Mouse (Mus musculus) intestine, embryonic 16.5 days (tissue): ENCODE data around the gene Aif1l. TPM values are rescaled to one million over a fixed set of nuclear protein-coding genes. Genes with fewer than 3 reads are reported as not detected.
A peak's percentile ranks its signal among the peaks of the same experiment; 100 is the strongest.
"Not testable (repeated sequence)": the region's sequence is repeated elsewhere in the genome, so short reads cannot be mapped to it uniquely, and the experiment has no call there.

Experiments
- ATAC-seq: fragments of 200-750 bp; cut with Nextera tagmentation; 2 replicates; pipeline ENCODE4 v1.8.0; 2017; ENCODE audit warnings: moderate TSS enrichment, moderate library complexity
- H3K27ac ChIP-seq: fragments of 300-500 bp; sonication (generic); 2 replicates; pipeline ENCODE4 v1.5.1; 2014; ENCODE audit warnings: mild to moderate bottlenecking, low read length
- H3K27me3 ChIP-seq: fragments of 300-500 bp; sonication (generic); replicated peaks from 2 replicates; pipeline ENCODE4 v1.6.1; 2014; ENCODE audit warnings: low read length, control low read depth, mixed read lengths; ENCODE audit not compliant: control insufficient read depth, insufficient read depth
- H3K36me3 ChIP-seq: fragments of 300-500 bp; sonication (generic); 2 replicates; pipeline ENCODE4 v1.6.1; 2014; ENCODE audit warnings: low read length, control low read depth; ENCODE audit not compliant: control insufficient read depth, insufficient read depth
- H3K4me1 ChIP-seq: fragments of 300-500 bp; sonication (generic); 2 replicates; pipeline ENCODE4 v1.6.1; 2014; ENCODE audit warnings: low read length, control low read depth, mixed read lengths; ENCODE audit not compliant: control insufficient read depth, insufficient read depth
- H3K4me2 ChIP-seq: fragments of 300-500 bp; sonication (generic); 2 replicates; pipeline ENCODE4 v1.6.1; 2014; ENCODE audit warnings: low read depth, low read length, control low read depth
- H3K4me3 ChIP-seq: fragments of 300-500 bp; sonication (generic); 2 replicates; pipeline ENCODE4 v1.5.1; 2014; ENCODE audit warnings: mild to moderate bottlenecking, low read length
- H3K9ac ChIP-seq: fragments of 300-500 bp; sonication (generic); 2 replicates; pipeline ENCODE4 v1.6.1; 2014; ENCODE audit warnings: low read depth, low read length
- H3K9me3 ChIP-seq: fragments of 300-500 bp; sonication (generic); 2 replicates; pipeline ENCODE4 v1.6.1; 2016; ENCODE audit warnings: low read length, control low read depth; ENCODE audit not compliant: control insufficient read depth
- WGBS: fragments of 180-500 bp; shearing (Covaris S2); extraction: QIAGEN DNeasy Blood & Tissue Kit; methylation state at CpG from one replicate; pipeline ENCODE4 v1.1.7; 2014; 5-methylcytosine and 5-hydroxymethylcytosine counted together
- polyA plus RNA-seq: library from polyadenylated mRNA; unstranded; fragments of >200 nt; fragmentation: Nextera tagmentation; extraction: Ambion mirVana; gene quantifications from 2 replicates; pipeline ENCODE4 v1.2.1, GENCODE M21; 2015

The Aif1l gene
- polyA plus RNA-seq, result 9.9 and 10.9 TPM in 2 replicates

GRCm38 (mm10) chr2:31950058-31950871, at the start of gene Aif1l:
Gene Aif1l, plus strand, starts transcription at chr2:31950139.
- WGBS, result under 1% methylated on average over 66 of the region's 66 CpGs
- Histone ChIP-seq H3K27ac (no peak within 1 kb of the TSS), H3K4me3 (peak within 1 kb of the TSS; percentile 73), H3K4me2 (peak within 1 kb of the TSS; percentile 99), H3K9ac (peak within 1 kb of the TSS; percentile 74), H3K4me1 (peaks cover 5% of the 10 kb centered on the region), H3K27me3 (peaks cover 6% of the 10 kb centered on the region; the same call in 1 of the 2 replicates), H3K36me3 (no peaks in the 10 kb centered on the region), H3K9me3 (no peaks in the 10 kb centered on the region)
- peak; percentile 53 for ATAC-seq

GRCm38 (mm10) chr2:31900932-31901331, 49.0 kb upstream of the Aif1l start:
- H3K36me3 ChIP-seq, result no peaks in the 10 kb centered on the region
- no peak for ATAC-seq
- no peak overlapping the region for H3K4me2 ChIP-seq
- no peaks in the 10 kb centered on the region for H3K27me3 ChIP-seq
- no peak overlapping the region for H3K9ac ChIP-seq
- no peaks in the 10 kb centered on the region for H3K9me3 ChIP-seq
- no peak overlapping the region for H3K4me3 ChIP-seq
- no peaks in the 10 kb centered on the region for H3K4me1 ChIP-seq
- WGBS, result 76% methylated on average over 4 of the region's 4 CpGs
- no peak overlapping the region for H3K27ac ChIP-seq

DNA sequence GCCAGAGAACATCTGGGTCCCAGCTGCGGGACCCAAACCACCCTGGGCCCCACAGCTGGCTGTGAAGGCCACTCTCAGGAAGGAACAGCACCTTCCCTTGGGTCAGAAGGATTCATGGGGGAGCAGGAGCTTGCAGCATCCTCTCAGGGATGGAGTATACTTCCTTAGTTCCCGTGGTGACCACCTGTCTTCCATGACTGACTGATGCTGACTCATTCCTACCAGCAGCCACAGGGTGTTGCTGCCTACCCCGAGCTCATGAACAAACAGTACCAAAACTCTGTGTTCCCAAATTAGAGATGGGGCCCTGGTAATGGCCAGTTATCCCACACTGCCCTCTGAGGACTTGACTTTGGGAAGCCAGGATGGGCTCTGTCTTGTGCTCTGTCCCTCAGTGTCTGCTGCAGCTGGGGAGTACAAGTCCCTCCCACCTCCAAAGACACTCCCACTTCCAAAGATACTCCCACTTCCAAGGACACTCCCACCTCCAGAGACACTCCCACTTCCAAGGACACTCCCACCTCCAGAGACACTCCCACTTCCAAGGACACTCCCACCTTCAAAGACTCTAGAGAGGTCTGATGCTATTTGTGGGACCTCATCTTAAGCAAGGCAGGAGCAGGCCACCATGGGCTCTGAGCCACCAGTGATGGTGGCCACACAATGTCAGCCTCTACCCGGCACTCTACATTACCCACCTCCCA, 48.1 kb upstream of the Aif1l start:
- no peaks in the 10 kb centered on the region for H3K4me1 ChIP-seq
- no peak overlapping the region for H3K9ac ChIP-seq
- H3K9me3 ChIP-seq, result no peaks in the 10 kb centered on the region
- no peak overlapping the region for H3K4me3 ChIP-seq
- H3K27ac ChIP-seq, result no peak overlapping the region
- H3K27me3 ChIP-seq, result no peaks in the 10 kb centered on the region
- H3K36me3 ChIP-seq, result no peaks in the 10 kb centered on the region
- WGBS, result 54% methylated on average over 4 of the region's 4 CpGs
- no peak overlapping the region for H3K4me2 ChIP-seq
- peak; percentile 47; the same call in 1 of the 2 replicates for ATAC-seq

GRCm38 (mm10) chr2:31904089-31904488, 45.9 kb upstream of the Aif1l start:
- no peak overlapping the region for H3K27ac ChIP-seq

GRCm38 (mm10) chr2:31904622-31905021, 45.3 kb upstream of the Aif1l start:
- H3K36me3 ChIP-seq, result no peaks in the 10 kb centered on the region
- no peak overlapping the region for H3K27ac ChIP-seq
- H3K9me3 ChIP-seq, result no peaks in the 10 kb centered on the region
- H3K9ac ChIP-seq, result no peak overlapping the region
- H3K4me3 ChIP-seq, result no peak overlapping the region
- no peaks in the 10 kb centered on the region for H3K4me1 ChIP-seq
- no peak for ATAC-seq
- no peaks in the 10 kb centered on the region for H3K27me3 ChIP-seq
- 16% methylated on average over 8 of the region's 8 CpGs for WGBS
- no peak overlapping the region for H3K4me2 ChIP-seq

More at GRCm38 (mm10) chr2:31904089-31904488, 45.9 kb upstream of the Aif1l start:
- no peak for ATAC-seq
- Histone ChIP-seq H3K9ac (no peak overlapping the region), H3K9me3 (no peaks in the 10 kb centered on the region), H3K4me1 (no peaks in the 10 kb centered on the region), H3K4me3 (no peak overlapping the region), H3K36me3 (no peaks in the 10 kb centered on the region), H3K27me3 (no peaks in the 10 kb centered on the region), H3K4me2 (no peak overlapping the region)
- 30% methylated on average over 6 of the region's 6 CpGs for WGBS

GRCm38 (mm10) chr2:31905682-31906081, 44.3 kb upstream of the Aif1l start:
- H3K36me3 ChIP-seq, result no peaks in the 10 kb centered on the region
- no peak overlapping the region for H3K4me2 ChIP-seq
- H3K27ac ChIP-seq, result no peak overlapping the region
- ATAC-seq, result peak; percentile 60
- H3K9ac ChIP-seq, result no peak overlapping the region
- no peaks in the 10 kb centered on the region for H3K27me3 ChIP-seq
- H3K9me3 ChIP-seq, result no peaks in the 10 kb centered on the region
- H3K4me3 ChIP-seq, result no peak overlapping the region
- no peaks in the 10 kb centered on the region for H3K4me1 ChIP-seq
- WGBS, result 37% methylated on average over 9 of the region's 9 CpGs

- no peak overlapping the region for H3K4me2 ChIP-seq
- H3K9me3 ChIP-seq, result no peaks in the 10 kb centered on the region
- no peak overlapping the region for H3K9ac ChIP-seq
- 61% methylated on average over 9 of the region's 9 CpGs for WGBS
- no peaks in the 10 kb centered on the region for H3K4me1 ChIP-seq
- ATAC-seq, result no peak
- no peaks in the 10 kb centered on the region for H3K36me3 ChIP-seq
- H3K4me3 ChIP-seq, result no peak overlapping the region
- no peak overlapping the region for H3K27ac ChIP-seq
- H3K27me3 ChIP-seq, result no peaks in the 10 kb centered on the region
Measured at GRCm38 (mm10) chr2:31906407-31906806, 43.5 kb upstream of the Aif1l start.

DNA sequence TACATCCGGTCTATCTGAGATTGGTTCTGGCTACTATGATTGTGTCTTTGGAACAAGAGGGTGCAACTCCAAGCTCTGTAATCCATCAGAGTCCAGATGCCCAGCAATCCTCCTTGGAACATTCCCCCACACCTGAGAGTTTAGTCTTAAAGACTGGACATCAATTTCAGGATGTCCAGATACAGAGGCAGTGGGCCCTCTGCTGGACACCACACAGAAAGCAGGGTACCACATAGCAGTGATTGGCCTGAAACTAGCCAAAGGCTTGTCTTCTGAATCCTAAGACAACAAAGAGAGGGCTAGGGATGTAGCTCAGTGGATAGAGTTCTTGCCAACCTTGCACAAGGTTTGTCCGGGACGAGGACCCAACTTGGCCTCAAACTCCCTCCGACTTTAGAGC, 37.4 kb upstream of the Aif1l start:
- Histone ChIP-seq H3K4me1 (no peaks in the 10 kb centered on the region), H3K4me3 (no peak overlapping the region), H3K27ac (no peak overlapping the region), H3K4me2 (no peak overlapping the region), H3K27me3 (no peaks in the 10 kb centered on the region), H3K9ac (no peak overlapping the region), H3K9me3 (no peaks in the 10 kb centered on the region), H3K36me3 (no peaks in the 10 kb centered on the region)
- 77% methylated on average over 4 of the region's 4 CpGs for WGBS
- ATAC-seq, result no peak

GRCm38 (mm10) chr2:31914213-31914612, 35.7 kb upstream of the Aif1l start:
- not testable (repeated sequence) for H3K9me3 ChIP-seq, H3K27ac ChIP-seq, H3K4me1 ChIP-seq, H3K27me3 ChIP-seq, H3K4me2 ChIP-seq, H3K36me3 ChIP-seq, H3K4me3 ChIP-seq, ATAC-seq, H3K9ac ChIP-seq
